Mouse (Mus musculus): ENCODE results near the gene Nfib.

DNA sequence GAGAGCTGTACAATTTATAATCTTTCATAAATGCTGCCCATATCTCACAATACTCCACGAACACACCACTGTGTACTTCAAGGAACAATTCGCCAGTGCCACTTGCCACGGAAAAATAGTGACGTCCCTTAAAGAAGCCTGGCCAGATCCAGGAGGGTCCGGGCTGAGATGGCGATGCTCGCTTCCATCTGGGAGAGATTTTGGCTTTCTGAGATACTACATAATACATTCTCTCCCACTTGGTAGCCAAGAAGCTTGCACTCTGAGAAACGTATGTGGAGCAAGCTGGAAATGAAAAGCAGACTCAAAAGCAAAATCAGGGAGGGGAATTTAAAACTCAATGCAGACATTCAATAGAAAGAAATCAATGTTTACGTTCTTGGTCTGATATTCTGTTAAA lies 313.1 kb downstream of the Nfib start:
- no peak for TF ChIP-seq CTCF (IDR thresholded peaks at IDR 0.05; ENCODE audit: borderline replicate concordance, extremely low read depth, insufficient read depth, insufficient read length)
- TF ChIP-seq POLR2A (IDR thresholded peaks at IDR 0.05; ENCODE audit: borderline replicate concordance, extremely low read depth, insufficient read depth, insufficient read length, poor library complexity, severe bottlenecking), result no peak
